Mouse (Mus musculus): ENCODE results near the gene Jagn1.

Jagn1 gene

DNA sequence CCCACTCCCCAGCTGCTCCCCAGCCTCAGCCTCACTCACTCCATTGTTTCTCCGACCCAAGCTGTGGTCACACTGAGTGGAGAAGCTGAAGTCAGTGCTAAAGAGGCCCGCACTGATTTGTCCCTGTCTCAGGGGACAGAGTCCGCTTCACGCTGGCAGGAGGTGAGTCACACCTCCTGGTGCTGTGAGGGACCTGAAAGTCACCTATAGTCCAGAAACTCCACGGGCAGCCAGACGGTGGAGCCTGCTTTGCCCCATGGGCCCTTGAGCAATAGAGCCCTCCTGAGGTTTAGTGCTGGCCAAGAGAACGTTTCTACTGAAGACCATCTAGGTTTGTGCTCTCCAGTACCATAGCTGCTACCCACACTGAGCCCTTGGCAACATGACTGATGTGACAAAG lies 7.7 kb upstream of the Jagn1 start:
- no peak for DNase-seq (ENCODE audit: extremely low spot score, low spot score)

DNA sequence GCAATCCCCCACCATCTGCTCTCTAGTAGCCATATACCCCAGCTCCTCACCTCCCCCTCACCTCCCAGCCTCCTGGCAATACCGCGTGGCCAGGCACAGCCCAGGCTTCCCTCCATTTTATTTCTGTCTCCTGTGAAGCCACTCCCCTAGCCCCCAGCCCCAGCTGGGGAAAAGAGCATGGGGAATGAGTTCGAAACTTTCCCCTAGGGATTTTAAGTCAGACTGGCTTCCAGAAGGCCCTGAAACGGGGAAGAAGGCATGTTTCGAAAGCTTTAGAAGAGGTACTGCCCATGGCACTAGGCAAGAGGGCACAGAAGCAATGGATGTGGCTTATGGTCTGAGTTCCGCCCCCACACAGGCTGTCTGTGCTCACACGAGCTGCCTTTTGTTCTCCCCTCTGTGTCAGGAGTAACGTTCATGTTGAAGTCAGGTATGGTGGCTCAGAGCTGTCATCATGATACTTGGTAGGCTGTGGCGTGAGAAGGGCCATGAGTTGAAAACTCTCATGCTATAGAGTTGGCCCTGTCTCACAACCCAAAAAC lies 6.6 kb upstream of the Jagn1 start, which contains the start of gene Cidec:
TSS of gene Cidec (minus strand) at position 97 of the 542 bp plus-strand sequence.
- no peak for DNase-seq (ENCODE audit: extremely low spot score, low spot score)

DNA sequence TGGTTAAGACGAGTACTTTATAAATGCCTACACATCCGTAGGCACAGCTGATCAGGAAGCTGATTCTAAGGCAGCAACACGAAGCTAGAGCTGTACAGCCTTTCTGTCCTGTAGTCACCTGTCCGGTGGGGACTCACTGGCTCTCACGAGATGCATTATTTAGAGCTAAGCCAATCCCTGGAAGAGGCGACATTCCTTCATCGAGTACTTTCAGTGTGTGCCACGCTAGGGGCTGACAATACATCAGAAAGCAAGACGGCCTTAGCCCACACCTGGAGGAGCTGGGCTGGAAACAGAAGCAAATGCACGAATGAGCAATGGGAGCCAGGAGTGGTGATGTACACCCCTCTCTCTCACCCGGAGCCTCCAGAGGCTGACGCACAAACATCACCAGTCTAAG lies 5.2 kb upstream of the Jagn1 start:
- DNase-seq (ENCODE audit: extremely low spot score, low spot score): no peak

DNA sequence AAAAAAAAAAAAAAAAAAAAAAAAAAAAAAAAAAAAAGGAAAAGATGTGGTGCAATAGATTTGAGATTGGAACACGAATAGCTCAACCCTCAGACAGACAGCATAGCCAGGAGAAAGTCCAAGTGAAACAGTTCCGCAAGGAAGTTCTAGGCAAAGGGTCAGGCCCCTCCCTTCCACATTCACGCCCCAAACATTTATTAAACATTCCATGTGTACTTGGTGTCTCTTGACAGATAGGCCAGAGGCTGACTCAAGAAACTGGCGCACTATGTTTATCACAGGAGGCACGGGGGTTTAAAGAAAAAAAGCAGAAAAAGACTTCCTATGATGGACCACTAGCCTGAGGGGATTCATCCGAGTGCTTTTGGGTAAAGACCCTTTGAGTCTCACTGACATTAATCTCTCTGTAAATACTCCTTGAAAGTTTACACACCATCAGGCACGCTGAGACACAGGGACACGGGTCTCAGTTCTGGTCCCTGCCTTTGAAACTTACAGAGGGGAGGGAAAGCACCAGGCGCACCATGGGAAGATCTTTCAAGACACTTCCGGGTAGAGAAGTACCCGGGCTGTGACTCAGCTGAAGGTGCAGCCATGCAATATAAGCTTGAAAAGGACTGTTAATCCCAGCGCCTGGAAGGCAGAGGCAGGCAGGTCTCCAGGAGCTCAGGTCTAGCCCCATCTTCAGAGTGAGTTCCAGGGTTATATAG lies 3.5 kb upstream of the Jagn1 start:
- DNase-seq (ENCODE audit: extremely low spot score, low spot score): no peak

DNA sequence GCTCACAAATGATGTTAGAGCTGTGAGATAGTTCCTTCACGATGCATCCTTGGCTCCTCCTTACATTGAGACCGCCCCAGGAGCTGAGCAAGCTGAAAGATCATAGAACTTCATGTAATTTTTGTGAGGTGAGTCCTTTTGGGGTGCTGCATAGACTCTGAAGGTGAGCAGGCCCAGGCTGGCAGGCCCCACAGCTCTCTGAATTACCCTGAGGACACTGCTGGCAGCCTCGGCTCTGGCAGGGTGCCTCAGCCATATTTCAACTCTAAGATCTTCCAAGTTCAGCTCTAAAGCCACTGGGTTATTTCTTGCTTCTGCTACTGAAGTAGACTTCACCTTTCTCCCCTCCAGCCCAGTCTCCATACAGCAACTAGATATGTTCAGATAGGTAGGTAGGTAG lies 1.7 kb upstream of the Jagn1 start:
- no peak for DNase-seq (ENCODE audit: extremely low spot score, low spot score)

DNA sequence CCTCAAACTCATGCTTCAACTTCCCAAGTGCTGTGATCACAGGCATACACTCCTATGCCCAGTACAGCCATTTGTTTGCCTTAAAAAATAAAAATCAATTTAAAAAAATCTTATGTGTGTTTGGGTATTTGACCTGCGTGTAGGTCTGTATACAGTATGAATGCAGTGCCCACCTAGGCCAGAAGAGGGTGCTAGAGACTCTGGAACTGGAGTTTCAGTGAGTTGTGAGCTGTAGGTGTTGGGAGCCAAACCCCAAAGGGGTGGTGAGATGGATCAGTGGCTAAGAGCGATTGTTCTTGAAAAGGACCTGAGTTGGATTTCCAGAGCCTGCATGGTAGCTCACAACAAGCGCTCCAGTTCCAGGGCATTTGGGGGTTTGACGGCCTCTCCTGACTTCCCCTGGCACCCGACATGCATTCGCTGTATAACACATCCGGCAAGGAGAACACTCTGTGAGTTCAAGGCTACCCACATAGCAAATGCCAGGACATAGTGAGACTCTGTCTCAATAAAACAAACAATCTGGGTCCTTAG lies 1.2 kb upstream of the Jagn1 start:
- DNase-seq (ENCODE audit: extremely low spot score, low spot score): peak; percentile 75

DNA sequence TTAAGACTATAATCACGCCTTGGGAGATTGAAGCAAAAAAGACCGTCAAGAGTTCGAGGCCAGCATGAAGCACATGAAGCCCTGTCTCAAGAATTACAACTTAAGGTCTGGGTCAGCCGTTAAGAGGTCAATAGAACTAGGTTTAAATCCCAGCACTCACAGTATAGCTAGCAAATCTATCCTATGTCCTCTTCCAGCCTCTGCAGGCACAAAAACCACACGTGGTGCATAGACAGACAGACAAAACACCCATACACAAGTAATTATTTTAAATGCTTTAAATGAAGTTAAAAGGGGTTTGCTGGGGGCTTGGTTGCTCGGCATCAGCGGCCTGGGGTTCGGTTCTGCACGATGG lies 305 bp upstream of the Jagn1 start:
- DNase-seq (ENCODE audit: extremely low spot score, low spot score): no peak

DNA sequence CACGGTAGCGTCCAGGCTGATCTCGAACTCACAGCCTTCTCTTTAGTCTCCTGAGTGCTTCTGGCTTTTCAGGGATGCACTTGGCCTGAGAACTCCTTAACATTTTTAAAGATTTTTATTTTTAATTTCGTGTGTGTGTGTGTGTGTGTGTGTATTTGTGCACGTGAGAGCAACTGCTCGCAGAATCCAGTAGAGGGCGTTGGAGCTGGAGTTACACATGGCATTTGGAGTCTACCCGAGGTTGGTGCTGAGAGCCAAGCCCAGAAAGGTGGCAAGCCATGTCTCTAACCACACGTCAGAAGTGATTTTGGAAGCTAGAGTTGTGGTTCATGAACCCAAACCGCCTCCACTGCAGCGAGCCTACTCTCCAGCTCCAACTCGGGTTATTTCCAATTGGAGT lies 722 bp downstream of the Jagn1 start:
- no peak for DNase-seq (ENCODE audit: extremely low spot score, low spot score)

DNA sequence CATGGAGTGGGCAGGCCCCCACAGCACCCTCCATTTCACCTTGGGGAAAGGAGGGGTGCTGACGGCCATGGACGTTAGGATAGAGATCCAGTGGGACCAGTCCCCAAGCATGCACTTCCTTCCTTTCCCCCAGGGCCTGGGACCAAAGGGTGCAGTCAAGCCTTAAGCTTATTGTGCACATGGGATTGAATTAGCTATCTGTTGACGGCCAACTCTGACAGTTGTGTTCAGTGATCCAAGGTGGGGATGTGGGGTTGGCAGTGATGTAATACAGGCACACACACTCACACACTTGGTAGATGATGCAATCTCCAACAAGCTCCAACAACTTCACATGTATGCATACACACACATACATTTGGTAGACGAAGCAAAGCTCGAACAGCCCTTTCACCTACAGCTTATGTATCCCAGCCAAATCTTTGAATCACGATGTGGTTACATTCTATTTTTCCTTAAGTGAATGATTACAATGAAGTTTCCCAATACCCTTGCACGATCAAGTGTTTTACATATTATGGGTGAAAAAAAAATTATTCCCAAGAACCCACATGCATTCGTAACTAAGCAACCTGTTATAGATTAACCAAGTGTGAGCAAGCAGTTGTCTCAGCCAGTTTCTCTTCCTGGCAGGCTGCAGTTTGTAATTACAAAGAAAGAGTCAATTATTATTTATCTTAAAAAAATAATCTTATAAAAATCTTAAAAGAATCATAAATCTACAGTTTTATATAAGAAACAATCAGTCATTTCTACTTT lies 2.0 kb downstream of the Jagn1 start:
- no peak for DNase-seq (ENCODE audit: extremely low spot score, low spot score)

DNA sequence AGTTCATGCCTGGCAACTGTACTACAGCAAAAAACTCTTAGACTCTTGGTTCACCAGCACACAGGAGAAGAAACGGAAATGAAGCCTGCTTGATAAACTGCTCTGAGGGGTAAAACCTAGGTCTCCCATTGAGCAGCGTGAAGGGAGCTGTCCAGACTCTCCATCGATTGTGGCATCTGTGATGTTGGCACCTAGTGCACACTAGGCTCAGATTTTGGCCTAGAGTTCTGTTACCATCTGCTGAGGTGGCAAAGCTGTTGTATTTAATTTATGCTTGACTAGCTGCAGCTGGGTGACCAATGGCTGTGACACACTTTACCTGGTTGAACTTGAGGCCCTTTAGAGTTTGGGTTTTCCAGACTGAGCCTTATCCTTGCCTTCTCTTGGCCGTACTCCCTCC lies 5.3 kb downstream of the Jagn1 start:
- no peak for DNase-seq (ENCODE audit: extremely low spot score, low spot score)

DNA sequence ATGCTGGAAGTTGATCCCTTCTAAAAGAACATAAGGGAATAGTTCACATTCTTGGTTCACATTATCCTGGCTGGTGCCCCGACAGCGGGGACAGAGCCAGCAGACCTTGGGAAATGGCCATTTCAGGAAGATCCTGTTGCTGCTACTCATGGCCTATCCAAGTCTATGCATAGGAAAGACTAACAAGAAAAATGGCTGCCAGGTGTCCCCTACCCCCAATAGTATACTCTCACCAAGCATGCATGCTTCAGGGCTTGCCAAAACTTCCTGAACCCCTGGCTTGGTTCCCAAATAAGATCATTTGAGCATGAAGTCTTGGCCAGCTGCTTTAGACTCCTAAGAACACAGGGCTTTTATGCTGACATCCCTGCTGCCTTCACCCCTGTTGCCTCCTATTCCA lies 9.5 kb downstream of the Jagn1 start:
- no peak for DNase-seq (ENCODE audit: extremely low spot score, low spot score)

DNA sequence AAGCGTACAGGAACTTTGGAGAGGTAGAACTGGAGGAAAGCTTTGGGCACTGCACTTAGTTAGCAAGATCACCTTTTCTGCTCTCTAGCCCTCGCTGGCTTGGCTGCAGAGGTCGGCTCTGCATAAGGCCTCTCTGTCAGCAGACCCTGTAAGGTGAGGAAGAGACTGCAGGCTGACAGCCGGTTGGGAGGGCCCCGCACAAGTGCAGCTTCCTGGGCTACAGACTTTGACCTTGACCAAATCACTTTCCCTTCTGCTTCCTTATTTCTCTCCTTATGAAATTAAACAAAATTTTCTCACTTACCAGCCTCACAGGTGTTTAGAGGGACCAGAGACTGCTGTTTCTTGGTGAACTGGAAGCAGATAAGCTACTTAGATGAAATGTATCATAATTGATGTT lies 12.6 kb downstream of the Jagn1 start:
- DNase-seq (ENCODE audit: extremely low spot score, low spot score): no peak

DNA sequence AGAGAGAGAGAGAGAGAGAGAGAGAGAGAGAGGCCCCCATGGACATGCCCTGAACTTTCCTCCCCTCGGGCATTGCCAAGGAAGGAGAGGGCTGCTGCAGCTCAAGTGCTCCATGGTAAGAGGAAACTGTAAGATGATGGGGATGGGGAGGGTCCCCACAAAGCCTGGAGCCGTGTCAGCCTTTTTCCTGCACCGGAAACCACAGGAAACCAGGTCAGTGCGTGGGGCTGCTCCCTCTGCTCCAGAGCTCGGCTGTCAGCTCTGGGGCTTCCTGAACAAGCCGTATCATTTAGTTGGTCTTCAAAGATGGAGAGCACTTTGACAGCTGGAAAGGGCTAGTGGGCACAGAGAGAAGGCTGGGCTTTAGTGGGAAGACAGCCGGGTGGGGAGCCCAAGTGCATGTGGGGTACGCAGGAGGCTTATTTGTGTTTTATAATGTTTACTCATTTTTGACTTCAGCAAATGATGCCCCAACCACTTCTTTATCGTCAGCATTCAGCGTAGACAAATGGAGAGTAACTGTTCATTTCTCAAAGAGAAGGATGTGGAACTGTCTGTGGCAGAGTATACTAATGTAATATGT lies 15.7 kb downstream of the Jagn1 start, which contains the start of gene Il17re:
TSS of gene Il17re (plus strand) at position 533 of the 583 bp plus-strand sequence.
- no peak for DNase-seq (ENCODE audit: extremely low spot score, low spot score)

DNA sequence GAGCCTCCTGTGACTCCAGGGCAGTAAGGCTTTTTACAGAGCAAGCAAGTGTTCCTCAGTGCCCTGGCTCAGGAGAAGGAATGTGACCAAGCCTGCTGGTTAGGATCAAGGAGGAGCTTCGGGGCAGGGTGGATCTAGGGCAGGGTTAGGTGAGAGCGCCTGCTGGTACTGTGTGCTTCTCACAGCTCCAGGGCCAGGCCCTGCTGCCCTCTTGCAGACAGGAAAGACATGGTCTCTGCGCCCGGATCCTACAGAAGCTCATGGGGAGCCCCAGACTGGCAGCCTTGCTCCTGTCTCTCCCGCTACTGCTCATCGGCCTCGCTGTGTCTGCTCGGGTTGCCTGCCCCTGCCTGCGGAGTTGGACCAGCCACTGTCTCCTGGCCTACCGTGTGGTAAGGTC lies 16.3 kb downstream of the Jagn1 start:
- no peak for DNase-seq (ENCODE audit: extremely low spot score, low spot score)

DNA sequence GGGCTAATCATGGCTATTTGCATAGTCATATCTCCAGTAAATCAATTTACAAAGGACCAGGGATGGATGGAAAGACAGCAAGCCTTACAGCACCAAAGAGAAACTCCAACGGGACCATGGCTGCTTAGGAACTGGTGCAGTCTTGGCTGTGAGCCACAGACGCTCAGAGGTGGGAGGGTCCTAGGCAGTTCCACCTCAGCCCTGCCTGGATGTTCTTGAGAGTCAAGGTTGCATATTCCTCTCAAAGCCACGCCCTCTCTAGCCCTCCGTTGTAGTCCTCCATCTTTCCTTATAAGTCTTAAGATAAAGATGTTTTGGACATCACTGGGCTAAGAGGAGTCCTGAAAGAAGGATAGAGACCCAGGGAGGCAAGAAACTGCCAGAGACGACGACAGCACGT lies 21.7 kb downstream of the Jagn1 start:
- no peak for DNase-seq (ENCODE audit: extremely low spot score, low spot score)

DNA sequence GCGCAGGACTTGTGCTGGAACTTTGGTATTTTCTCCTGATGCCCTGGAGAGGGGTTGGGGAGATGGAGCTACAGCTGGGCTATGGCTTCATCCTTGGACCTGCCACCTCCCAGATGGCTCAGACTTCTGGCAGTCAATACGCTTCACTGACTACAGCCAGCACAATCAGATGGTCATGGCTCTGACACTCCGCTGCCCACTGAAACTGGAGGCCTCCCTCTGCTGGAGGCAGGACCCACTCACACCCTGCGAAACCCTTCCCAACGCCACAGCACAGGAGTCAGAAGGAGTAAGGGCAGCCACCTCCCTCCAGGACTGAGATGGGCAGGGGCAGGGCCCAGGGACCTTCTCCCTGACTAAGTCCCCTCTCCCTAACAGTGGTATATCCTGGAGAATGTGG lies 23.2 kb downstream of the Jagn1 start:
- no peak for DNase-seq (ENCODE audit: extremely low spot score, low spot score)

DNA sequence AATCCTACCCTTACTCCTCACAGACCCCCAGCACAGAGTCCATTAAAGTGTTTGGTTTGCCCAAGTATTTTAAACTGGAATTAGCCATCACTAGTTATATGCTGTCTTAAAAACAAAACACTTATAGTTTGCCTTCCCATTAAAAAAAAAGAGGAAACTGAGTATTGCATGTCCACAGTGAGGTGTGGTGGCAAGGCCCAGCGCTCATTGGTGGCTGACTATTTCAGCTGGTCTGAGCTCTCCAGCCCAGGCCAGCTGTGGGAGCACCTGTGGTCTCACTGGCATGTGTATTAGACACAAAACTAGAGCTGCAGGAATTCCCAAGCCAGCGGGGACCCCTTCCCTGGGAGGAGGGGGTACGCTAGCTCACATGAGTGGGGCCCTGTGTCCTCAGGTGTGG lies 26.1 kb downstream of the Jagn1 start:
- DNase-seq (ENCODE audit: extremely low spot score, low spot score): no peak

DNA sequence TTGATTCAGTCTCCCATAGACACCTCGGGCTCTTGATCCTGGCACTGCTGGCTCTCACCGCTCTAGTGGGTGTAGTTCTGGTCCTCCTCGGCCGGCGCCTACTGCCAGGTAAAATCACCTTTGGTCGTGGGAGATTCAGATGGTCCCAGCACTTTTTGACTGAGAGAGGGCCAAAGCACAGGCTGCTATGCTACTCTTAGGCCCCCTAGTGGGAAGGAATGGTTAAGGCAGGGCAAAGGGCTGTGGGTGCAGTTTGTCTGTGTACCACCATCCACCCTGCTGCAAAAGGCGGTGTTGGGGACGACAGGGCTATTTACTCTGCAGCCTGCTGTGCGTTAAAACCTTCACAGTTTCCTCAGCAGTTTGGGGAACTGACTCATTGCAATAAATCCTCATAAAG lies 26.7 kb downstream of the Jagn1 start:
- DNase-seq (ENCODE audit: extremely low spot score, low spot score): peak; percentile 62

DNA sequence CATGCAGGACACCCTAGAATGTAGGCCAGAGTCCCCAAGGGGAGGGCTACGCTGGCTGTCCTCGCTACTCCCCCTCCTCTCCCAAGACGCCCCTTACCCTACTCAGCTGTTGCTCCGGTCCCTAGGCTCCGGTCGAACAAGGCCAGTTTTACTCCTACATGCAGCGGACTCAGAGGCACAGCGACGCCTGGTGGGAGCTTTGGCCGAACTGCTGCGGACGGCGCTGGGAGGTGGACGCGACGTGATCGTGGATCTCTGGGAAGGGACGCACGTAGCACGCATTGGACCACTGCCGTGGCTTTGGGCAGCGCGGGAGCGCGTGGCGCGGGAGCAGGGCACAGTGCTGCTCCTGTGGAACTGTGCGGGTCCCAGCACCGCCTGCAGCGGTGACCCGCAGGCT lies 27.1 kb downstream of the Jagn1 start:
- DNase-seq (ENCODE audit: extremely low spot score, low spot score): peak; percentile 80

DNA sequence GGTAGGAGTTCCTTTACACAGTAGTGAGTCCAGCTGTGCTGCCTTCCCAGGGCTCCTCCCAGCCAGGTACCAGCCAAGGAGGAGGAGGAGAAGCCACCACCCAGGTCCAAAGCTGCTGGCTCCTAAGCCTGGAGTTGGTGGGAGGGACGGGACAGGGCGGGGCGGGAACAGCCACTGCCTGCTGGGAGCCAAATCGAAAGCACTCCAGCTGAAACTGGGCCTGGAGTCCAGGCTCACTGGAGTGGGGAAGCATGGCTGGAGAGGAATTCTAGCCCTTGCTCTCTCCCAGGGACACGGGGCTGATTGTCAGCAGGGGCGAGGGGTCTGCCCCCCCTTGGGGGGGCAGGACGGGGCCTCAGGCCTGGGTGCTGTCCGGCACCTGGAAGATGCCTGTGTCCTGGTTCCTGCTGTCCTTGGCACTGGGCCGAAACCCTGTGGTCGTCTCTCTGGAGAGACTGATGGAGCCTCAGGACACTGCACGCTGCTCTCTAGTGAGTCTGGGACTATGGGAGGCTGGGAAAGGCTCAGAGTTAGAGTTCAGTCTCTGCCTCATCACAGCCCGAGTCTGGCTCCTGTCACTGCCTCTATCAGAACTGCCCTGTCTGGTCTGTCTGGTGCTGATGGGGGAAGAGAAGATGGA lies 29.0 kb downstream of the Jagn1 start, which contains the start of gene Il17rc:
TSS of gene Il17rc (plus strand) at position 131 of the 640 bp plus-strand sequence.
- DNase-seq (ENCODE audit: extremely low spot score, low spot score): no peak

DNA sequence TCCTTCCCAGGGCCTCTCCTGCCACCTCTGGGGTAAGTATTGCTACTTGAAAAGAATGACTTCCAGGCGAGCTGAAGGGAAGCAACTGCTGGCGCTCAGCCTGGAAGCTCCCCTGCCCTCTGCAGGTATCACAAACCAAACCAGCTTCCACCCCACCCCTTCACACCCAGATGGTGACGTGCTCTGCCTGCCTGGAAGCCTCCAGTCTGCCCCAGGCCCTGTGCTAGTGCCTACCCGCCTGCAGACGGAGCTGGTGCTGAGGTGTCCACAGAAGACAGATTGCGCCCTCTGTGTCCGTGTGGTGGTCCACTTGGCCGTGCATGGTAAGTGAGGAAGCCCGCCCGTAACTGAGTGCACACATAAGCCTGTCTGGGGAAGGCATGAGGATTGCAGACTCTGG lies 29.7 kb downstream of the Jagn1 start:
- no peak for DNase-seq (ENCODE audit: extremely low spot score, low spot score)

DNA sequence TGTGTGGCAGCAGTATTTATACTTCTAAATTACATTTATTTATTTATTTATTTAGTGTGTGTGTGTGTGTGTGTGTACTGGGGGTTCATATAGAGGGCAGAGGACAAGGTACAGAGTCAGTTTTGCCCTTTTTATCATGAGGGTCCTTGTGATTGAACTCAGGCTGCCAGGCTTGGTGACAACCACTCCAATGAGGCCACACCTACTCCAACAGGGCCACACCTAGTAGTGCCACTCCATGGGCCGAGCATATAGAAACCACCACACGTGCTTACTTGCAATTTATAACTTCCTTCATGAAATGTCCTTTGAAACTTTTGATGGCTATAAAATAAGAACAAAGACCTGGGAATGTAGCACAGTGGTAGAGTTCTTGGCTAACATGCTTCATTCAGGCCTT lies 30.9 kb downstream of the Jagn1 start:
- DNase-seq (ENCODE audit: extremely low spot score, low spot score): no peak
